Mouse (Mus musculus) G1E (cell line): ENCODE data around the gene Tent5c. TPM values are rescaled to one million over a fixed set of nuclear protein-coding genes. Genes with fewer than 3 reads are reported as not detected.
A peak's percentile ranks its signal among the peaks of the same experiment; 100 is the strongest.

Experiments
- ATAC-seq: 2 replicates; pipeline ENCODE4 v1.8.0; 2016; ENCODE audit warnings: mild to moderate bottlenecking; ENCODE audit not compliant: insufficient number of reproducible peaks, poor library complexity, low FRiP score, severe bottlenecking; ENCODE audit errors: extremely low read depth
- DNase-seq: peaks from one replicate; pipeline ENCODE4 v3.0.0; 2012; ENCODE audit warnings: low spot score
- H3K27me3 ChIP-seq: 2 replicates; pipeline ENCODE4 v1.6.1; 2012; ENCODE audit warnings: mild to moderate bottlenecking, low read length, inconsistent platforms; ENCODE audit not compliant: insufficient read depth
- H3K36me3 ChIP-seq: replicated peaks from 2 replicates; pipeline ENCODE3; 2012; ENCODE audit warnings: mild to moderate bottlenecking, inconsistent platforms
- H3K4me1 ChIP-seq: 2 replicates; pipeline ENCODE4 v1.6.1; 2012; ENCODE audit warnings: low read depth, low read length, inconsistent platforms, mixed read lengths; ENCODE audit not compliant: insufficient read depth
- H3K4me3 ChIP-seq: 2 replicates; pipeline ENCODE4 v1.5.1; 2012; ENCODE audit warnings: low read depth, mild to moderate bottlenecking, inconsistent platforms, low read length, moderate library complexity, mixed read lengths
- H3K9me3 ChIP-seq: replicated peaks from 2 replicates; pipeline ENCODE4 v1.6.1; 2012; ENCODE audit warnings: inconsistent platforms
- CTCF ChIP-seq: IDR thresholded peaks from 2 replicates; pipeline ENCODE4 v1.5.1; 2012; ENCODE audit warnings: low read depth, low read length, inconsistent platforms, mixed read lengths
- GATA1 ChIP-seq: IDR thresholded peaks from 2 replicates; pipeline ENCODE4 v1.6.1; 2012; ENCODE audit warnings: borderline replicate concordance, low read length, inconsistent platforms, mixed read lengths
- GATA2 ChIP-seq: IDR thresholded peaks from 2 replicates; pipeline ENCODE4 v1.6.1; 2012; ENCODE audit warnings: low read depth, low read length, inconsistent platforms, borderline replicate concordance
- POLR2AphosphoS5 ChIP-seq: IDR thresholded peaks from 2 replicates; pipeline ENCODE4 v1.6.1; 2012; ENCODE audit warnings: low read depth, low read length, inconsistent platforms; ENCODE audit not compliant: insufficient replicate concordance
- TAL1 ChIP-seq: conservative IDR thresholded peaks from 2 replicates; pipeline ENCODE4 v1.6.1; 2012; ENCODE audit warnings: low read depth, low read length, inconsistent platforms, mixed read lengths
- polyA plus RNA-seq: library from polyadenylated mRNA; stranded (reverse); fragments of >175 nt; gene quantifications from 2 replicates; pipeline ENCODE4 v1.2.3, GENCODE M21; 2012
- total RNA-seq, 2 experiments: library from RNA; stranded (forward) in 1 of 2; stranded (reverse) in 1 of 2; fragments of 200-1000 nt in 1 of 2; fragments of >200 nt in 1 of 2; fragmentation: Nextera tagmentation in 1 of 2; gene quantifications; 2 replicates each; pipeline ENCODE4 v1.2.3; 2014 to 2017

The Tent5c gene
- total and polyA plus RNA-seq, 3 experiments, result 6.1 to 81.3 (median 74.4) TPM

DNA sequence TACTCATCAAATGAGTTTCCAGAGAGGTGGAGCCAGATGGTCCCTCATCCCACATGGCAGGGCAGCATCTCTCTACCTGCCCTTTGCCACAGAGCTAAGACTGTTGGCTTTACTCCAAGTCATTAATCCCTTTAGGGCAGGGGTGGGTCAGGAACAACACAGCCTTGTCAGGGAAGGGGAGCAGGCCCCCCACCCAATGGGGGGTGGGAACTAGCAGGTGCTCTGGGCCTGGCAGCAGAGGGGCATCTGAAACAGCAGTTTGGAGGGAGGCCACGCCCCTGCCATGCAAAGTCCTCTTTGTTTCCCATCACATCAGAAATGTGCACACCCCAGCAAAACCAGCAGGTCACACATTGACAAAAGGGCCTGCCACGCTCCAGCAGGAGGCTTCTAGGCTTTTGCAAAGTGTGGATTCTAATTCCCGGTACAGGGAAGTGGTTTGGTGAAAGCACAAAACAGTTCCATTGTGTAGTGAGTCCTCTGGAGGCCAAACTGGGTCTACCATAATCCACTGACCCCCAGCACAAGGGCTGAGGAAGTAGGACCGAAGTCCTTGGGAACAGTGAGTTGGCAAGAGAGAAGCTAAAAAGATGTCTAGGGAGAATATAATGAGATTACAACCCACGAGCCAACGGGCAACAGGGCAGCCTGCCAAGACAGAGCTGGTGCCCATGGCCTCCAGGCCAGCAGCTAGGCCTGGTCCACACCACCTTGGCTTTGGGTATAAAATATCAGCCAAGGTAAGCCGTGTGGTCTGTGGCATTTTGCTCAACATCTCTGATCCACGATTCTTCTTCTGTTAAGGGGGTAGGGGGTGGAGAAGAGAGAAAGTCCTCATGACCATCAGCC, 26.7 kb downstream of the Tent5c start:
- no peak for TF ChIP-seq TAL1
- no peak for TF ChIP-seq GATA2
- TF ChIP-seq CTCF, result no peak
- no peak for TF ChIP-seq GATA1
- TF ChIP-seq POLR2AphosphoS5, result no peak
- ATAC-seq (no peak), DNase-seq (no peak)
- H3K36me3 ChIP-seq, result peaks cover 16% of the 10 kb centered on the region
- H3K4me1 ChIP-seq, result peaks cover 19% of the 10 kb centered on the region
- H3K4me3 ChIP-seq, result no peak overlapping the region
- H3K27me3 ChIP-seq, result no peaks in the 10 kb centered on the region; the same call in 1 of the 2 replicates
- peaks cover 2% of the 10 kb centered on the region; the same call in 1 of the 2 replicates for H3K9me3 ChIP-seq

DNA sequence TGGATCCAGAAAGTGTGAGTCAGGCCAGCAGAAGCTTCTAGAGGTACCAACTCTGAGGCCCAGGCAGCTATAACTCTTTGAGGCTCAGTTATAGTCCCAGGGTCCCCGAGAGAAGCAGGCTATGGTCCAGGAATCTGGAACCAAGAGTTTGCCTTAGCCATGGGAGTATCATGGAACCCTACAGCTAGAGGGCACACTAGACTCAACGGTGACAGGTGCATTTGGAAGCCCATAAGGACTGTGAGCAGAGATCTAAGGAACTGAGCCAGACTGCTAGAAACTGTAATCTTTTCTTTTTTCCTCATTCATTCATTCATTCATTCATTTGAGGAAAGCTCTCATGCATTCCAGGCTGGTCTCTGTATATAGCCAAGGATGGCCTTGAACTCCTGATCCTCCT, 28.6 kb downstream of the Tent5c start:
- TF ChIP-seq TAL1, result no peak
- TF ChIP-seq POLR2AphosphoS5, result no peak
- no peak for TF ChIP-seq GATA2
- TF ChIP-seq GATA1, result no peak
- TF ChIP-seq CTCF, result no peak
- Histone ChIP-seq H3K9me3 (peaks cover 2% of the 10 kb centered on the region; the same call in 1 of the 2 replicates), H3K27me3 (no peaks in the 10 kb centered on the region; the same call in 1 of the 2 replicates), H3K4me3 (no peak overlapping the region), H3K4me1 (peaks cover 17% of the 10 kb centered on the region), H3K36me3 (no peaks in the 10 kb centered on the region)
- DNase-seq (no peak), ATAC-seq (peak; percentile 34; the same call in 1 of the 2 replicates)

DNA sequence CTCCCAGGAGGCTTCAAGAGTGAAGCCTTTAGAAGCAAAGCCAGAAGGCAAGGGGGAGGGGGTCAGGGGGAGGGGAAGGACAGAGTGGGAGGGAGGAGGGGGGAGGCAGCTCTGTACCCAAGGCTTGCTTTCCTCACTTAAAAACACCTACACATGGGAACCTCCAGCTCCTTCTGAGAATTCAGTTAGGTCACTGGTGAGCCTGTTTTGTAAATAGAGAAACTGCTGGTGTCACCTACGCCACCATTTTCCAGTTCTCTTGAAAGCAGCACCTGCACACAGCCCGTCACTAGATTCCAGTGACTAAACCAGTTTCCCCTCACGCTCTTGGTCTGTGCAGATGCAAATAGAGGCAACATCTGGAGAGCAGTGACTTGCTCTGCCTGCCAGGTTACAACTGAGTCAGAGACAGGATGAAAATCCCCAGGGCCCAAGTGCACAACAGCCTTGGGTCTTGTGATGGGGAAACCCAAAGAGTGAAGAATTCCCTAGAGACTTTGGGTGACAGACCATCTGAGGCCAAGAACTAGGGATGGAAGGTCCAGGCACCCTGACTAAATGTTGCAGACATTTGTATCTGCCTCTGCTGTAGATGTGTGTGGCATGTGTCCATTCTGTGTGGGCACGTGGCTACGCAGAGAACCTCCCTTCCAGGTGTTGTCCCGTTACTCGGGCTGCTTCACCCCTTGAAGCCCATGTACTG, 45.2 kb downstream of the Tent5c start:
- peaks cover 75% of the 10 kb centered on the region for H3K4me1 ChIP-seq
- DNase-seq (no peak), ATAC-seq (no peak)
- no peaks in the 10 kb centered on the region for H3K36me3 ChIP-seq
- TF ChIP-seq CTCF (no peak), POLR2AphosphoS5 (no peak), GATA1 (no peak), GATA2 (no peak), TAL1 (no peak)
- H3K4me3 ChIP-seq, result no peak overlapping the region
- H3K9me3 ChIP-seq, result no peaks in the 10 kb centered on the region
- H3K27me3 ChIP-seq, result no peaks in the 10 kb centered on the region

DNA sequence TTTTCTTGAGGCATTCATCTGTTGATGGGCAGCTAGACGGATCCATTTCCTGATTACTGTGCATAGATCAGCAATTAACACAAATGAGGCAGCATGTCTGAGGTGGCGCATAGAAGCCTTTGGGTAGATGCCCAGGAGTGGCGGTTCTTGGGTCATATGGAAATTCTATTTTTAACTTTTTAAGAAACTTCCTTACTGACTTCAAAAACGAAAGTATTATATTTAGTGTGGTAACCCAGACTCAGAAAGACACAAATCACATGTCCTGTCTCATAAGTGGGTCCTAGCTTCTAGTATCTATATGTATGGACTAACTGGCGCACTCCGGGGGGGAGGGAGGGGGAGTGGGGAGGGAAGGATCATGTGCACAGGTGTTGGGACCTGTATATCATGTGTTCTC, 46.6 kb downstream of the Tent5c start:
- Histone ChIP-seq H3K36me3 (no peaks in the 10 kb centered on the region), H3K9me3 (no peaks in the 10 kb centered on the region), H3K4me3 (no peak overlapping the region), H3K27me3 (no peaks in the 10 kb centered on the region), H3K4me1 (peaks cover 89% of the 10 kb centered on the region)
- TF ChIP-seq TAL1 (no peak), CTCF (no peak), GATA1 (no peak), POLR2AphosphoS5 (no peak), GATA2 (no peak)
- no peak for ATAC-seq
- DNase-seq, result no peak

DNA sequence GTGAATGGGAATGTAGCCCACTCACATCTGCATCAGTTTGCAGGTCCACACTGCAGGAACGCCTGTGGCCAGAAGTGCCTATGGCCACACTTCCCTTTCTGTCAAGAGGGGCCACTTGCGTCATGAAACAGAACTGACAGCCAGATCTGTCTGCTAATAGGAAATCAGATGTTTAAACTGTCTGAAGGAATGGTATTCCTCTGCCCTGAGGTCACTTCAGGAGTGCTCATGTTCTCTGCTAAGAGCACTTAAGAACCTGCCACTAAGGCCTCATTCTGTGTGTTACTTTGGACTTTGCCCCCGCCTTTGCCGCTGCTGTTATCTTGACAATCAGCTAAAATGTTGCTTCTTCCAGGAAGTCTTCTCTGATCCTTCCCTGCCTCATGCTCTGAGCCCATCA, 48.4 kb downstream of the Tent5c start:
- no peak for TF ChIP-seq GATA2
- TF ChIP-seq TAL1, result no peak
- no peak for TF ChIP-seq POLR2AphosphoS5
- TF ChIP-seq GATA1, result no peak
- TF ChIP-seq CTCF, result no peak
- no peak overlapping the region for H3K4me3 ChIP-seq
- H3K9me3 ChIP-seq, result no peaks in the 10 kb centered on the region
- no peaks in the 10 kb centered on the region for H3K36me3 ChIP-seq
- ATAC-seq (no peak), DNase-seq (no peak)
- no peaks in the 10 kb centered on the region for H3K27me3 ChIP-seq
- peaks cover 93% of the 10 kb centered on the region for H3K4me1 ChIP-seq

DNA sequence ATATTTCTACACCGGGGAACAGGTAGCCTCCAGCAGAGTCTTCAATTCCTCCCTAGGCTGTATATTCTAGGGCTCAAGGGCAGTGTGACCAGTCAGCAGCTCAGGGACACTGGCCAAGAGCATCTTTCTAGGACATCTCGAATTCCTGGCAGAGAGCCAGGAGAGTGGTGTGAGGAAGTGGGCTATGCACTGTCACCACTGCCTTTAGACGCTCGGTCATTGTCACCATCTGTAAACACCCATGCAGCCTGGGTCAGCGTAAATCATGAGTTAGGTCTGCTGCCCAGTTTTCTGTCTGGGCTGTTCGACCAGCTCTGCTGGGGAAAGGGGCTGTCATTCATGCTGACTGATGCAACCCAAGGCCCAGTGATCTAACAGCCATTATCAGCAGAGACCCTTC, 49.1 kb downstream of the Tent5c start:
- H3K4me3 ChIP-seq, result peak overlapping the region; percentile 18; the same call in 1 of the 2 replicates
- H3K4me1 ChIP-seq, result peaks cover 85% of the 10 kb centered on the region
- no peaks in the 10 kb centered on the region for H3K9me3 ChIP-seq
- no peak for ATAC-seq
- no peak for DNase-seq
- TF ChIP-seq GATA1 (no peak), GATA2 (no peak)
- H3K36me3 ChIP-seq, result no peaks in the 10 kb centered on the region
- H3K27me3 ChIP-seq, result no peaks in the 10 kb centered on the region
